Mouse (Mus musculus) G1E (cell line): ENCODE data around the gene Gss. TPM values are rescaled to one million over a fixed set of nuclear protein-coding genes. Genes with fewer than 3 reads are reported as not detected.
A peak's percentile ranks its signal among the peaks of the same experiment; 100 is the strongest.

Source experiments
- ATAC-seq: 2 replicates; pipeline ENCODE4 v1.8.0; 2016; ENCODE audit warnings: mild to moderate bottlenecking; ENCODE audit not compliant: insufficient number of reproducible peaks, poor library complexity, low FRiP score, severe bottlenecking; ENCODE audit errors: extremely low read depth
- DNase-seq: peaks from one replicate; pipeline ENCODE4 v3.0.0; 2012; ENCODE audit warnings: low spot score
- H3K27me3 ChIP-seq: 2 replicates; pipeline ENCODE4 v1.6.1; 2012; ENCODE audit warnings: mild to moderate bottlenecking, low read length, inconsistent platforms; ENCODE audit not compliant: insufficient read depth
- H3K36me3 ChIP-seq: replicated peaks from 2 replicates; pipeline ENCODE3; 2012; ENCODE audit warnings: mild to moderate bottlenecking, inconsistent platforms
- H3K4me1 ChIP-seq: 2 replicates; pipeline ENCODE4 v1.6.1; 2012; ENCODE audit warnings: low read depth, low read length, inconsistent platforms, mixed read lengths; ENCODE audit not compliant: insufficient read depth
- H3K4me3 ChIP-seq: 2 replicates; pipeline ENCODE4 v1.5.1; 2012; ENCODE audit warnings: low read depth, mild to moderate bottlenecking, inconsistent platforms, low read length, moderate library complexity, mixed read lengths
- H3K9me3 ChIP-seq: replicated peaks from 2 replicates; pipeline ENCODE4 v1.6.1; 2012; ENCODE audit warnings: inconsistent platforms
- CTCF ChIP-seq: IDR thresholded peaks from 2 replicates; pipeline ENCODE4 v1.5.1; 2012; ENCODE audit warnings: low read depth, low read length, inconsistent platforms, mixed read lengths
- GATA1 ChIP-seq: IDR thresholded peaks from 2 replicates; pipeline ENCODE4 v1.6.1; 2012; ENCODE audit warnings: borderline replicate concordance, low read length, inconsistent platforms, mixed read lengths
- GATA2 ChIP-seq: IDR thresholded peaks from 2 replicates; pipeline ENCODE4 v1.6.1; 2012; ENCODE audit warnings: low read depth, low read length, inconsistent platforms, borderline replicate concordance
- POLR2AphosphoS5 ChIP-seq: IDR thresholded peaks from 2 replicates; pipeline ENCODE4 v1.6.1; 2012; ENCODE audit warnings: low read depth, low read length, inconsistent platforms; ENCODE audit not compliant: insufficient replicate concordance
- TAL1 ChIP-seq: conservative IDR thresholded peaks from 2 replicates; pipeline ENCODE4 v1.6.1; 2012; ENCODE audit warnings: low read depth, low read length, inconsistent platforms, mixed read lengths
- polyA plus RNA-seq: library from polyadenylated mRNA; stranded (reverse); fragments of >175 nt; gene quantifications from 2 replicates; pipeline ENCODE4 v1.2.3, GENCODE M21; 2012
- total RNA-seq, 2 experiments: library from RNA; stranded (forward) in 1 of 2; stranded (reverse) in 1 of 2; fragments of 200-1000 nt in 1 of 2; fragments of >200 nt in 1 of 2; fragmentation: Nextera tagmentation in 1 of 2; gene quantifications; 2 replicates each; pipeline ENCODE4 v1.2.3; 2014 to 2017

Gene Gss
- total and polyA plus RNA-seq, 3 experiments: 7.3 to 22.0 (median 14.6) TPM

GRCm38 (mm10) chr2:155569223-155569807 is 23.3 kb downstream of the Gss start:
- peak; percentile 52; the same call in 1 of the 2 replicates for ATAC-seq
- peaks cover 53% of the 10 kb centered on the region for H3K4me1 ChIP-seq
- peaks cover 5% of the 10 kb centered on the region; the same call in 1 of the 2 replicates for H3K9me3 ChIP-seq
- H3K4me3 ChIP-seq: no peak overlapping the region
- TF ChIP-seq POLR2AphosphoS5 (no peak), GATA2 (no peak), GATA1 (no peak), TAL1 (no peak), CTCF (no peak)
- H3K27me3 ChIP-seq: no peaks in the 10 kb centered on the region
- peaks cover 72% of the 10 kb centered on the region for H3K36me3 ChIP-seq
- DNase-seq: no peak

- peaks cover 72% of the 10 kb centered on the region for H3K36me3 ChIP-seq
- H3K9me3 ChIP-seq: peaks cover 5% of the 10 kb centered on the region; the same call in 1 of the 2 replicates
- ATAC-seq (peak; percentile 84), DNase-seq (peak; percentile 73)
- no peaks in the 10 kb centered on the region for H3K27me3 ChIP-seq
- H3K4me1 ChIP-seq: peaks cover 59% of the 10 kb centered on the region
- TF ChIP-seq CTCF: no peak
- peak; percentile 85 for TF ChIP-seq TAL1
- H3K4me3 ChIP-seq: peak overlapping the region; percentile 48; the same call in 1 of the 2 replicates
Observed at GRCm38 (mm10) chr2:155567751-155568150, 24.9 kb downstream of the Gss start.

GRCm38 (mm10) chr2:155562934-155563333 is 29.7 kb downstream of the Gss start:
- TF ChIP-seq CTCF (no peak), GATA1 (no peak), TAL1 (no peak)
- Histone ChIP-seq H3K4me1 (peaks cover 47% of the 10 kb centered on the region), H3K4me3 (no peak overlapping the region), H3K9me3 (peaks cover 5% of the 10 kb centered on the region; the same call in 1 of the 2 replicates), H3K27me3 (no peaks in the 10 kb centered on the region), H3K36me3 (peaks cover 90% of the 10 kb centered on the region)
- DNase-seq (no peak), ATAC-seq (no peak)

- H3K27me3 ChIP-seq: no peaks in the 10 kb centered on the region
- H3K36me3 ChIP-seq: peaks cover 92% of the 10 kb centered on the region
- H3K4me1 ChIP-seq: peaks cover 42% of the 10 kb centered on the region
- DNase-seq: no peak
- ATAC-seq: no peak
- H3K9me3 ChIP-seq: peaks cover 5% of the 10 kb centered on the region; the same call in 1 of the 2 replicates
- H3K4me3 ChIP-seq: no peak overlapping the region
- TF ChIP-seq TAL1 (no peak), POLR2AphosphoS5 (no peak), CTCF (no peak), GATA2 (no peak), GATA1 (no peak)
Observed at GRCm38 (mm10) chr2:155562209-155562608, 30.4 kb downstream of the Gss start.

GRCm38 (mm10) chr2:155554426-155554985 is 38.1 kb downstream of the Gss start:
- TF ChIP-seq GATA1 (no peak), GATA2 (no peak), TAL1 (no peak), POLR2AphosphoS5 (no peak), CTCF (no peak)

GRCm38 (mm10) chr2:155552949-155553354 is 39.7 kb downstream of the Gss start:
- peaks cover 41% of the 10 kb centered on the region for H3K4me1 ChIP-seq
- no peak overlapping the region; the same call in 1 of the 2 replicates for H3K4me3 ChIP-seq
- peaks cover 64% of the 10 kb centered on the region for H3K36me3 ChIP-seq
- no peaks in the 10 kb centered on the region for H3K27me3 ChIP-seq
- TF ChIP-seq POLR2AphosphoS5 (no peak), GATA1 (no peak), GATA2 (no peak), TAL1 (no peak), CTCF (no peak)
- peak; percentile 63 for DNase-seq
- no peaks in the 10 kb centered on the region for H3K9me3 ChIP-seq
- ATAC-seq: peak; percentile 63

More at GRCm38 (mm10) chr2:155554426-155554985, 38.1 kb downstream of the Gss start:
- no peak for ATAC-seq
- H3K4me3 ChIP-seq: no peak overlapping the region
- H3K27me3 ChIP-seq: no peaks in the 10 kb centered on the region
- DNase-seq: no peak
- peaks cover 36% of the 10 kb centered on the region for H3K4me1 ChIP-seq
- H3K36me3 ChIP-seq: peaks cover 70% of the 10 kb centered on the region
- H3K9me3 ChIP-seq: no peaks in the 10 kb centered on the region
